Mouse (Mus musculus) adrenal gland, adult 2 months (tissue): ENCODE measurements at regions not wholly inside any gene's neighbourhood (a gene's known extent, or its start where the extent isn't known, plus 50 kb on each side); places are given as distances from the start of the nearest gene placed in this dataset.
"Not testable (repeated sequence)": the region's sequence is repeated elsewhere in the genome, so short reads cannot be mapped to it uniquely, and the experiment has no call there.

Experiments used
- DNase-seq: peaks from one replicate; pipeline ENCODE4 v3.0.0; 2021

- DNase-seq: no peak
These were observed 1302.6 kb upstream of the Sel1l start for GRCm38 (mm10) chr12:93151530-93151929.

GRCm38 (mm10) chr12:93142265-93142664 lies 1293.3 kb upstream of the Sel1l start:
- no peak for DNase-seq

GRCm38 (mm10) chr12:93136395-93136794 lies 1287.4 kb upstream of the Sel1l start:
- no peak for DNase-seq

GRCm38 (mm10) chr12:93122216-93122615 lies 1273.3 kb upstream of the Sel1l start:
- no peak for DNase-seq

- DNase-seq: no peak
These were observed 1239.3 kb upstream of the Sel1l start for GRCm38 (mm10) chr12:93088031-93088790.

GRCm38 (mm10) chr12:93063864-93064263 lies 1214.9 kb upstream of the Sel1l start:
- DNase-seq: no peak

- DNase-seq: no peak
These were observed 1170.7 kb upstream of the Sel1l start for GRCm38 (mm10) chr12:93019633-93020032.

GRCm38 (mm10) chr12:93011583-93011982 lies 1162.6 kb upstream of the Sel1l start:
- no peak for DNase-seq

- no peak for DNase-seq
These were observed 1157.9 kb upstream of the Sel1l start for GRCm38 (mm10) chr12:93006844-93007365.

GRCm38 (mm10) chr12:93003125-93003524 lies 1154.2 kb upstream of the Sel1l start:
- no peak for DNase-seq

GRCm38 (mm10) chr12:92975698-92976097 lies 1126.7 kb upstream of the Sel1l start:
- DNase-seq: no peak

GRCm38 (mm10) chr12:92944352-92944751 lies 1095.4 kb upstream of the Sel1l start:
- DNase-seq: no peak

GRCm38 (mm10) chr12:92927591-92927990 lies 1078.6 kb upstream of the Sel1l start:
- DNase-seq: no peak

- DNase-seq: no peak
These were observed 1078.0 kb upstream of the Sel1l start for GRCm38 (mm10) chr12:92926942-92927341.

- no peak for DNase-seq
These were observed 1071.0 kb upstream of the Sel1l start for GRCm38 (mm10) chr12:92919920-92920319.

GRCm38 (mm10) chr12:92916267-92916666 lies 1067.3 kb upstream of the Sel1l start:
- DNase-seq: no peak

GRCm38 (mm10) chr12:92915776-92916175 lies 1066.8 kb upstream of the Sel1l start:
- DNase-seq: no peak

- no peak for DNase-seq
These were observed 1066.2 kb upstream of the Sel1l start for GRCm38 (mm10) chr12:92915203-92915602.

- DNase-seq: no peak
These were observed 1055.4 kb upstream of the Sel1l start for GRCm38 (mm10) chr12:92904382-92904781.

- DNase-seq: no peak
These were observed 1043.4 kb upstream of the Sel1l start for GRCm38 (mm10) chr12:92892315-92892714.

- not testable (repeated sequence) for DNase-seq
These were observed 1042.7 kb upstream of the Sel1l start for GRCm38 (mm10) chr12:92891663-92892062.

GRCm38 (mm10) chr12:92891126-92891525 lies 1042.2 kb upstream of the Sel1l start:
- DNase-seq: not testable (repeated sequence)

GRCm38 (mm10) chr12:92887747-92888146 lies 1038.8 kb upstream of the Sel1l start:
- no peak for DNase-seq
